Mouse (Mus musculus): ENCODE measurements around the gene Zbed5. TPM values are rescaled to one million over a fixed set of nuclear protein-coding genes. Genes with fewer than 3 reads are reported as not detected.

Gene Zbed5
- not detected for total RNA-seq (2023)

DNA sequence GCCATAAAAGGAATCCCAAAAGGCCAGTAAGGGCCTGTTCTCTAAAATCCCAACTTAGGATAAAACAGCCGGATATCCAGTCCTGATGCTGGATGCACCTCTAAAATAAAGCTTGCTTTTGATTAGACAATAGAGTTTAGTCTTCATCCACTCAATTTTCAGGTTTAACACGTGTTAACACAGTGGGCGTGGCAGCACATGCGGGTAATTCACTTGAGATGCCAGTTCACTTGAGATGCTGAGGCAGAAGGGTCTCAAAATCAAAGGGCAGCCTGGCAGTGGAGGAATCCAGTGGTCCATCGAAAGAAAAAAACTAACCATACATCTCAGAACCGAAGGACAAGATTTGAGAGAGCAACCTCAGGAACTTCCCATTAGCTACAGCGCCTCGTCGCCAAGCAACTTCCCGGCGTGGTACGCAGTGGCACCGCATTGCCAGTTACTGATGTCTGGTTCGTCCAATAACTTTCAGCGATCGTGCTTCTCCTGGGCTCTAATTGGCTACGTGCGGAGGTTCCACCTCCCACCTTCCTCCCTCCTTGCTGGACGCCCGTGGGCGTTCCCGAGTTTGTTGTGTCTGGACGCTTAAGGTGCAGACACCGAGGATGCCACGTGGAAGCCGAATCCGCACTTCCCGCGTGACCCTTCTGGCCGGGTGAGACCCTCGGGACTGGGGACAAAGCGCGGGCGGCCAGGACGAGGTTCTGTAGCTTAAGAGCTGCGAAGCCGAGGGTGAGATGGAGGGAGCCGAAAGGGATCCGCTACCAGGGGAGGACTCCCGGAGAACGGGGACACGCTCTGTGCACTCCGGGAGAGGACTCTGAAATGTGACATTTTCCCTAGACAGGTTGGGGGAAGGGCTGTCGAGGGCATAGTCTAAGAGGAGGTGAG lies at the start of gene Zbed5:
TSS of gene Zbed5 (plus strand) at position 526 of the 891 bp plus-strand sequence.

GRCm38 (mm10) chr5:129846752-129847557 lies 48.6 kb upstream of the Zbed5 start, which contains the start of gene Sumf2:
Gene Sumf2 (plus strand): TSS chr5:129846986.

GRCm38 (mm10) chr5:129886911-129887636 lies 8.4 kb upstream of the Zbed5 start, which contains the start of gene Chchd2:
Gene Chchd2 (minus strand): TSS chr5:129887470.

DNA sequence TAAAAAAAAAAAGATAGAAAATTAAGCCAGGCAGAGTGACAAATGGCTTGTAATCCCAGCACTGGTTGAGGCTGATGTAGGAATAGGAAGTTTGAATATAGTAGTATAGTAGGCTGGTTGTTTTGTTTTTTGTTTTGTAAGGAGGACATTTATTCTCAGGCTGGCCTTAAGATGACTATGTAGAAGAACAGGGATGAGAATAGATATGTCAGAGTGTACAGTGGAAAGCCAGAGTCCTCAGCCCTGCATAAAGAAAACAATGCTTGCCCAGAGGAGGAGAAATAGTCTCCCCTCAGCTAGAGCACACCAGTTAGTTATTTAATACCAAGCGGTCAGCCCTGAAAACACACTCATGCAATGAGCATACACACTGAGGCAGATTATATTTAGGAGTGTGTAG lies 2.9 kb downstream of the Zbed5 start, which contains the start of gene Phkg1:
TSS of gene Phkg1 (minus strand) at position 101 of the 400 bp plus-strand sequence.

DNA sequence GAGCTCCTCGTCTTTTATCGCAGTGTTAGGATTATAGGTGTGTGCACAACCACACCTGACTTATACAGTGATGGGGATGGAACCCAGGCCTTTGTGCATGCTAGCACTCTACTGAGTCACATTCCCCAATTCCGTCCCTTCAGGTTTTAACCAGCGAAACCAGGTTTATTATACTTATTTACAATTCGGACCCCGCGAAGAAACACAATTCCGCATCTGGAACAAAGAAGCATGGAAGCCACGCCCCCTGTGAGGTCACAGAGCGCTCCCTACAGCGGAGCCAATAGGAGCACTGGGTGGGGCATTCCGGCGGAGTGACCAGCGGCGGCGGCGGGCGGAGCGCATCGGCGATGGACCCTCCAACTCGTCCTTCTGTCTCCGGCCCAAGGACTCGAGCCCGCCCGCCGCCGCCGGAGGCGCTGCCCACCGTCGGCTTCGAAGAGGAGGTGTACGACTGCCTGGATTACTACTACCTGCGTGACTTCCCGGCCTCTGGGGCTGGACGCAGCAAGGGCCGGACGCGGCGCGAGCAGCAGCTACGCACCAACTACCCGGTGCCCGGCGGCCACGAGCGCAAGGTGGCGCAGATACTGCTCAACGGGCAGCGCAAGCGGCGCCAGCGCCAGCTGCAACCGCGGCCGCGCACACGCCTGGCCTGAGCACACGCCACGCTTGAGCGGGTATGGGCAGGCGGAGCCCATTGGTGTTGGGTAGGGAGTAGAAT lies 12.9 kb downstream of the Zbed5 start, which contains the start of gene Nupr1l:
TSS of gene Nupr1l (plus strand) at position 299 of the 724 bp plus-strand sequence.

GRCm38 (mm10) chr5:129941495-129942045 lies 46.0 kb downstream of the Zbed5 start, which contains the start of gene Vkorc1l1:
Gene Vkorc1l1 (plus strand): TSS chr5:129941970.

Other genes with a start within 250 kb of the Zbed5 start
- gene Zfp11, start 225.6 kb upstream of the Zbed5 start, total RNA-seq (2023), result 1 to 10 TPM in 1 of 2 experiments, under 1 TPM in 1; 0.88 to 1.3 TPM
- gene Sept14, start 187.2 kb upstream of the Zbed5 start, total RNA-seq (2023), result not detected
- gene Mrps17, start 180.2 kb upstream of the Zbed5 start, total RNA-seq (2023), result 10 to 100 TPM; 42.5 to 52.9 TPM
- gene Nipsnap2, start 170.7 kb upstream of the Zbed5 start, total RNA-seq (2023), result 10 to 100 TPM; 30.6 to 32.4 TPM
- 1 to 10 TPM; 5.8 to 7.3 TPM for gene Psph, start 108.3 kb upstream of the Zbed5 start, total RNA-seq (2023)
- gene Sumf2, start 48.7 kb upstream of the Zbed5 start, total RNA-seq (2023), result 1 to 10 TPM; 3.9 to 4.8 TPM
- 100 to 1,000 TPM; 135 to 140 TPM for gene Chchd2, start 8.3 kb upstream of the Zbed5 start, total RNA-seq (2023)
- gene Phkg1, start 2.8 kb downstream of the Zbed5 start, total RNA-seq (2023), result under 1 TPM; 0.48 to 0.97 TPM
- 1 to 10 TPM; 1.5 to 1.8 TPM for gene Nupr1l, start 12.8 kb downstream of the Zbed5 start, total RNA-seq (2023)
- 10 to 100 TPM; 18.1 to 21.5 TPM for gene Vkorc1l1, start 46.2 kb downstream of the Zbed5 start, total RNA-seq (2023)
- 10 to 100 TPM; 58.8 to 62.3 TPM for gene Gusb, start 107.3 kb downstream of the Zbed5 start, total RNA-seq (2023)
- gene Asl, start 133.5 kb downstream of the Zbed5 start, total RNA-seq (2023), result 10 to 100 TPM; 20.8 to 26.4 TPM
- 10 to 100 TPM; 21.8 to 23.1 TPM for gene Crcp, start 133.6 kb downstream of the Zbed5 start, total RNA-seq (2023)
- gene Tpst1, start 177.6 kb downstream of the Zbed5 start, total RNA-seq (2023), result 1 to 10 TPM; 3.8 to 4.7 TPM
- 1 to 10 TPM; 6.2 to 6.6 TPM for gene Kctd7, start 249.1 kb downstream of the Zbed5 start, total RNA-seq (2023)

Measured in neutrophil, adult 83 days (primary cell).